Mouse (Mus musculus) left cerebral cortex, adult 9 months (tissue): ENCODE results near the gene Rabl3.

Source experiments
- DNase-seq, 2 experiments: peaks; one replicate each; pipeline ENCODE4 v3.0.0; 2022; ENCODE audit warnings: low spot score in 2 of 2

Gene Rabl3

GRCm38 (mm10) chr16:37546312-37546711 lies 6.6 kb downstream of the Rabl3 start:
- DNase-seq, result no peak

GRCm38 (mm10) chr16:37550266-37550665 lies 10.6 kb downstream of the Rabl3 start:
- no peak for DNase-seq

GRCm38 (mm10) chr16:37550981-37551380 lies 11.3 kb downstream of the Rabl3 start:
- no peak for DNase-seq

- DNase-seq, result no peak
These were observed 13.1 kb downstream of the Rabl3 start for GRCm38 (mm10) chr16:37552824-37553223.

GRCm38 (mm10) chr16:37562414-37562813 lies 22.7 kb downstream of the Rabl3 start:
- no peak for DNase-seq

- peak in 1 of 2 experiments; percentile 39 for DNase-seq
These were observed 23.3 kb downstream of the Rabl3 start for GRCm38 (mm10) chr16:37562961-37563360.

GRCm38 (mm10) chr16:37565117-37565516 lies 25.4 kb downstream of the Rabl3 start:
- no peak for DNase-seq

GRCm38 (mm10) chr16:37566107-37566506 lies 26.4 kb downstream of the Rabl3 start:
- peak in 1 of 2 experiments; percentile 30 for DNase-seq

- no peak for DNase-seq
These were observed 27.7 kb downstream of the Rabl3 start for GRCm38 (mm10) chr16:37567113-37568050.

- DNase-seq, result no peak
These were observed 31.9 kb downstream of the Rabl3 start for GRCm38 (mm10) chr16:37571554-37571953.

GRCm38 (mm10) chr16:37572117-37572754 lies 32.6 kb downstream of the Rabl3 start:
- DNase-seq, result no peak

GRCm38 (mm10) chr16:37573061-37573460 lies 33.4 kb downstream of the Rabl3 start:
- no peak for DNase-seq

- no peak for DNase-seq
These were observed 35.6 kb downstream of the Rabl3 start for GRCm38 (mm10) chr16:37575325-37575724.

- DNase-seq, result no peak
These were observed 39.9 kb downstream of the Rabl3 start for GRCm38 (mm10) chr16:37579591-37579990.

GRCm38 (mm10) chr16:37579994-37580393 lies 40.3 kb downstream of the Rabl3 start, which contains the start of gene Hgd:
Gene Hgd, plus strand, starts transcription at chr16:37580153.
- no peak for DNase-seq

GRCm38 (mm10) chr16:37580651-37581050 lies 41.0 kb downstream of the Rabl3 start:
- DNase-seq, result no peak

GRCm38 (mm10) chr16:37581901-37582300 lies 42.2 kb downstream of the Rabl3 start:
- DNase-seq, result no peak

- DNase-seq, result no peak
These were observed 43.6 kb downstream of the Rabl3 start for GRCm38 (mm10) chr16:37583306-37583705.

- DNase-seq, result peak in 1 of 2 experiments; percentile 44
These were observed 44.1 kb downstream of the Rabl3 start for GRCm38 (mm10) chr16:37583801-37584200.

- peak in 1 of 2 experiments; percentile 66 for DNase-seq
These were observed 44.7 kb downstream of the Rabl3 start for GRCm38 (mm10) chr16:37584218-37585035.

GRCm38 (mm10) chr16:37585129-37585563 lies 45.5 kb downstream of the Rabl3 start:
- DNase-seq, result no peak

GRCm38 (mm10) chr16:37590921-37591320 lies 51.2 kb downstream of the Rabl3 start:
- DNase-seq, result no peak
